Mouse (Mus musculus): ENCODE measurements around the gene Slco1a6. TPM values are rescaled to one million over a fixed set of nuclear protein-coding genes. Genes with fewer than 3 reads are reported as not detected.

Slco1a6 gene
- polyA plus RNA-seq, 1 experiment from 2014 or later, result 0.13 TPM

GRCm38 (mm10) chr6:142047689-142048088, 160.6 kb downstream of the Slco1a6 start:
- 93% methylated on average over 1 of the region's 1 CpGs for WGBS
- TF ChIP-seq CTCF (IDR thresholded peaks at IDR 0.05; ENCODE audit: low read depth) (no peak), EP300 (optimal IDR thresholded peaks at IDR 0.05) (no peak)
- H3K27me3 ChIP-seq (ENCODE audit: control insufficient read depth, insufficient read depth, low read length), result no peaks in the 10 kb centered on the region
- H3K9me3 ChIP-seq (ENCODE audit: control insufficient read depth, low read length), result no peaks in the 10 kb centered on the region
- H3K4me1 ChIP-seq (replicated peaks; ENCODE audit: control insufficient read depth, insufficient read depth), result no peaks in the 10 kb centered on the region
- ATAC-seq (ENCODE audit: low FRiP score, low TSS enrichment) (no peak), DNase-seq (ENCODE audit: low spot score) (no peak)
- no peak overlapping the region for H3K4me3 ChIP-seq (ENCODE audit: low read depth, low read length)
- no peaks in the 10 kb centered on the region for H3K36me3 ChIP-seq (ENCODE audit: control insufficient read depth, insufficient read depth, low read length)
- no peak overlapping the region for H3K27ac ChIP-seq (replicated peaks)
- no peak overlapping the region for H3K9ac ChIP-seq (ENCODE audit: low read length)
- H3K4me2 ChIP-seq (replicated peaks; ENCODE audit: low read depth), result no peak overlapping the region

- Histone ChIP-seq H3K4me3 (ENCODE audit: low read depth, low read length) (no peak overlapping the region), H3K9ac (ENCODE audit: low read length) (no peak overlapping the region), H3K27me3 (ENCODE audit: control insufficient read depth, insufficient read depth, low read length) (no peaks in the 10 kb centered on the region), H3K9me3 (ENCODE audit: control insufficient read depth, low read length) (no peaks in the 10 kb centered on the region), H3K4me1 (replicated peaks; ENCODE audit: control insufficient read depth, insufficient read depth) (no peaks in the 10 kb centered on the region), H3K36me3 (ENCODE audit: control insufficient read depth, insufficient read depth, low read length) (no peaks in the 10 kb centered on the region), H3K4me2 (replicated peaks; ENCODE audit: low read depth) (no peak overlapping the region), H3K27ac (replicated peaks) (no peak overlapping the region)
- ATAC-seq (ENCODE audit: low FRiP score, low TSS enrichment), result no peak
- WGBS, result 92% methylated on average over 2 of the region's 2 CpGs
- TF ChIP-seq CTCF (IDR thresholded peaks at IDR 0.05; ENCODE audit: low read depth), result no peak
- TF ChIP-seq EP300 (optimal IDR thresholded peaks at IDR 0.05), result no peak
- no peak for DNase-seq (ENCODE audit: low spot score)
Observed at GRCm38 (mm10) chr6:142045746-142046145, 162.6 kb downstream of the Slco1a6 start.

- DNase-seq (ENCODE audit: low spot score), result no peak
- Histone ChIP-seq H3K4me2 (replicated peaks; ENCODE audit: low read depth) (no peak overlapping the region), H3K4me3 (ENCODE audit: low read depth, low read length) (no peak overlapping the region), H3K27ac (replicated peaks) (no peak overlapping the region), H3K27me3 (ENCODE audit: control insufficient read depth, insufficient read depth, low read length) (no peaks in the 10 kb centered on the region), H3K36me3 (ENCODE audit: control insufficient read depth, insufficient read depth, low read length) (no peaks in the 10 kb centered on the region), H3K9ac (ENCODE audit: low read length) (no peak overlapping the region), H3K9me3 (ENCODE audit: control insufficient read depth, low read length) (no peaks in the 10 kb centered on the region), H3K4me1 (replicated peaks; ENCODE audit: control insufficient read depth, insufficient read depth) (no peaks in the 10 kb centered on the region)
- ATAC-seq (ENCODE audit: low FRiP score, low TSS enrichment), result no peak
- WGBS, result 88% methylated on average over 3 of the region's 3 CpGs
- TF ChIP-seq EP300 (optimal IDR thresholded peaks at IDR 0.05) (no peak), CTCF (IDR thresholded peaks at IDR 0.05; ENCODE audit: low read depth) (no peak)
Observed at GRCm38 (mm10) chr6:142041896-142042295, 166.4 kb downstream of the Slco1a6 start.

DNA sequence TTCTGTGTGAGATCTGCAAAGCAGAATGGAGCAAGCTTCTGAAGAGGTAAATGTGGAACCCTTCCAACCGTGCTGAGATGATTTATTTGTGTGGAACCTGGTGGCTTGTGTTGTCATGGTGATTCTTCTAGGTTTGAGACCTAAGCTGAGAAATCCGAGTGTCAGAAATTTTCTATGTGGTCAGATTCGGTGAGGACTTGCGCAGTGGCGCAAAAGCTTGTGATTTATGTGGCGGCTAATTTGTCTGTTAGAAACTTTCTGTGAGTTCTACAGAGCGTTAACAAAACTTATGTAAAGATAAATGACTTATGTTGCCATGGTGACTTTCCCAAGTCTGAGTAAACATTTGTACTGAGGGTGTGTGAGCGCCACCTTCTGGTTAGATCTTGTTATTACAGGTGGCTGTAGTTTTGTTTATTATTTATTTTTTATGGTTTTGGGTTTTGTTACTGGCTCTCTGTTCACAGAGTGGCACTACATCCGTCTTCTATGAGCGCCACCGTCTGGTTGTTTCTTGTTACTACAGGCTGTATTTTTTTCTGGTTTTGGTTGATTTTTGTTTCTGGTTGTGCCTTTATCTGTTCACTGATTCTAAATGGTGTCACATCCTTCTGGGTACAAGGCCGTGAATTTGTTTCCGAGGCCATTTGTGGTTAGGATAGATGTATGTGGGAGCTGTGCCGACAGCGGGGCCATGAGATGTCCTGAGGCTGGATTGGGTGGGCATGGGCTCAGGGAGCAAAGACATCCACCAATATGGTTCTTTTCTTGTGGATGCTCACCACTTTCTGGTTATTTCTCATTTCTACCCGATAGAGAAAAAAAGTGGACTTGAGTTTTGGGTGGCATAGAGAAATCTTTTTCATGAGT, 167.8 kb downstream of the Slco1a6 start:
- Histone ChIP-seq H3K27me3 (ENCODE audit: control insufficient read depth, insufficient read depth, low read length) (no peaks in the 10 kb centered on the region), H3K9ac (ENCODE audit: low read length) (no peak overlapping the region), H3K4me2 (replicated peaks; ENCODE audit: low read depth) (no peak overlapping the region), H3K27ac (replicated peaks) (no peak overlapping the region), H3K9me3 (ENCODE audit: control insufficient read depth, low read length) (no peaks in the 10 kb centered on the region), H3K4me3 (ENCODE audit: low read depth, low read length) (no peak overlapping the region), H3K36me3 (ENCODE audit: control insufficient read depth, insufficient read depth, low read length) (no peaks in the 10 kb centered on the region), H3K4me1 (replicated peaks; ENCODE audit: control insufficient read depth, insufficient read depth) (no peaks in the 10 kb centered on the region)
- 32% methylated on average over 16 of the region's 16 CpGs for WGBS
- DNase-seq (ENCODE audit: low spot score) (peak; percentile 21), ATAC-seq (ENCODE audit: low FRiP score, low TSS enrichment) (peak; percentile 79)
- TF ChIP-seq EP300 (optimal IDR thresholded peaks at IDR 0.05) (no peak), CTCF (IDR thresholded peaks at IDR 0.05; ENCODE audit: low read depth) (peak; percentile 83)

GRCm38 (mm10) chr6:142035771-142036170, 172.6 kb downstream of the Slco1a6 start:
- Histone ChIP-seq H3K36me3 (ENCODE audit: control insufficient read depth, insufficient read depth, low read length) (no peaks in the 10 kb centered on the region), H3K9ac (ENCODE audit: low read length) (no peak overlapping the region), H3K27ac (replicated peaks) (no peak overlapping the region), H3K4me3 (ENCODE audit: low read depth, low read length) (no peak overlapping the region), H3K4me2 (replicated peaks; ENCODE audit: low read depth) (no peak overlapping the region), H3K9me3 (ENCODE audit: control insufficient read depth, low read length) (no peaks in the 10 kb centered on the region), H3K4me1 (replicated peaks; ENCODE audit: control insufficient read depth, insufficient read depth) (no peaks in the 10 kb centered on the region), H3K27me3 (ENCODE audit: control insufficient read depth, insufficient read depth, low read length) (no peaks in the 10 kb centered on the region)
- ATAC-seq (ENCODE audit: low FRiP score, low TSS enrichment) (no peak), DNase-seq (ENCODE audit: low spot score) (no peak)
- TF ChIP-seq EP300 (optimal IDR thresholded peaks at IDR 0.05), result no peak
- no peak for TF ChIP-seq CTCF (IDR thresholded peaks at IDR 0.05; ENCODE audit: low read depth)
- 77% methylated on average over 2 of the region's 2 CpGs for WGBS

Other genes starting within 250 kb of the Slco1a6 start
- not detected in 2 replicates for gene Gm6614, start 197.1 kb downstream of the Slco1a6 start, polyA plus RNA-seq (2015; fragmentation: Nextera tagmentation; extraction: Ambion mirVana)
- gene Iapp, start 89.9 kb upstream of the Slco1a6 start, polyA plus RNA-seq (2015; fragmentation: Nextera tagmentation; extraction: Ambion mirVana), result 0.87 and 1.7 TPM in 2 replicates
- gene Slco1a5, start 114.5 kb upstream of the Slco1a6 start, polyA plus RNA-seq (2015; fragmentation: Nextera tagmentation; extraction: Ambion mirVana), result 1.4 and 1.6 TPM in 2 replicates
- 24.5 and 24.7 TPM in 2 replicates for gene Pyroxd1, start 137.1 kb upstream of the Slco1a6 start, polyA plus RNA-seq (2015; fragmentation: Nextera tagmentation; extraction: Ambion mirVana)
- gene Recql, start 178.6 kb upstream of the Slco1a6 start, polyA plus RNA-seq (2015; fragmentation: Nextera tagmentation; extraction: Ambion mirVana), result 11.7 TPM in 2 replicates
- 62.2 and 68.5 TPM in 2 replicates for gene Golt1b, start 178.7 kb upstream of the Slco1a6 start, polyA plus RNA-seq (2015; fragmentation: Nextera tagmentation; extraction: Ambion mirVana)
- 0.49 and 0.64 TPM in 2 replicates for gene Spx, start 204.9 kb upstream of the Slco1a6 start, polyA plus RNA-seq (2015; fragmentation: Nextera tagmentation; extraction: Ambion mirVana)